Mouse (Mus musculus) thymus, postnatal 14 days (tissue): ENCODE measurements at regions not wholly inside any gene's neighbourhood (a gene's known extent, or its start where the extent isn't known, plus 50 kb on each side); places are given as distances from the start of the nearest gene placed in this dataset.

Source experiments
- DNase-seq: peaks from one replicate; pipeline ENCODE4 v3.0.0; 2021

DNA sequence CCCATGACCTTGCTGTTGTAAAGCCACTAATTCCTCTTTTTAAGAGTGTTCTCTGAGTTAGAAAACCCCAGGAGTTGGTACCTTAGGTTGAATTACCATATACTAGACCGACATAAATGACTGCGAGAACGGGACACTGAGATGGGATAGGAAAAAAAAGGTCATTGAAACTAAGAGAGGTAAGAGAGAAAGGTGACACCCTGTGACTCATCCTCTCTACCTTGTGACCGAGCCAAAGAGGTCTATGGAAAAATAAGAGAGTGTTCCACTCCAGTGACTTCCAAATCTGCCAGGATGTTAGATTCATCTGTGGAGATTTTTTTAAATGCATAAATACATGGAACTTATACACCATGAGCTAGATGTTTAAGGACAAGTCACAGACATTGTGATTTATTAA, 115.3 kb upstream of the Trib2 start:
- DNase-seq: no peak

DNA sequence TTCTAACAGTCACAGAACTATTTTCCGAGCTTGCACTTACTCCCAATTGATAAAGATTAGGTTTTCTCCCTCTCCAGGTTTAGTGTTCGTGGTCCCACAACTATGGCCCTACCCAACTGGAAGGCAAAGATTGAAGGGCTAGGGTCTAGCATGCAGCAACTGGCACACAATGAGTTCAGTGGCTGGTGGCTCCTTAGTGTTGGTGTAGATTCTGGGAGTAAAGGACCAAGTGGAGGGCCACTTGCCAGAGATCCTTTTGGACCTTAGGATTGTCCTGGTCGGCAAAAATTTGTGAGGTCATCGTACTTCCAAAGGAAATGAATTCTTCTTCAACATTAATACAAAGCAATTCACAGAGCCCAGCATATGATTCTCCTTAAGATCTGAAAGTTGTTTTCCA, 114.8 kb upstream of the Trib2 start:
- DNase-seq: no peak

DNA sequence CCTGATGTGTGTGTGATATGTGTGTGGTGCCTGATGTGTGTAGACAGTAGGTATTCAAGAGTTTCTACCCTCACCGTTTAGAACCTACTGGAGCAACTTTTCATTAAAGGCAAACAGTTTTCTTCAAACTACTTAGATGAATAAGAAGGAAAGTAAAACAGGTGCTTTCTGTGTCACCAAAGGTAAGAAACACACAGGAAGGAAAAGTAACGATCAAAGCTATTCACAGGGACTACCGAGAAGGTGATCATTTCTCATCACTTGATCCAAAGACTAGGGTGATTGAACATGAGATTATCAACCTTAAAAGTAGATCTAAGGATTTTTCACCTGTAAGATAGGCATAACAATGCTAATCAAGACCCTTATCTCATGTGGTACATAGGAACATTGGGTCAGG, 113.4 kb upstream of the Trib2 start:
- no peak for DNase-seq

DNA sequence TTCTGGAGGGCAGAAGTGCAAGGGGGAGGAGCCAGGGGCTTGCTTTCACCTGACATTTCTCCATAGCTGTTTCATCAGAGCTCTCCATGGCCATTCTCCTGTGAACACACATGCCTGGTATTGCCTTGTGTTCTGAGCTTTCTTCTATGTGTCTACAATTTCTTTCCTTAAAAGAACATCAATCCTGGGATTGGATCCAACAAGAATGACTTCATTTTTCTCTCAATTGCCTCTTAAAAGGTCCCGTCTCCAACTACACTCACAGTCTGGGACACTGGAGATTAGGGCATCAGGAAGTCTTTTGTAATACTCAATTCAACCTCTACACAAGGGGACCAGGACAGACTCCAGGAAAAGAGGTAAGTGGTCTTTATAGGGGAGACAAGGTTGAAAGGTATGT, 112.8 kb upstream of the Trib2 start:
- DNase-seq: no peak

DNA sequence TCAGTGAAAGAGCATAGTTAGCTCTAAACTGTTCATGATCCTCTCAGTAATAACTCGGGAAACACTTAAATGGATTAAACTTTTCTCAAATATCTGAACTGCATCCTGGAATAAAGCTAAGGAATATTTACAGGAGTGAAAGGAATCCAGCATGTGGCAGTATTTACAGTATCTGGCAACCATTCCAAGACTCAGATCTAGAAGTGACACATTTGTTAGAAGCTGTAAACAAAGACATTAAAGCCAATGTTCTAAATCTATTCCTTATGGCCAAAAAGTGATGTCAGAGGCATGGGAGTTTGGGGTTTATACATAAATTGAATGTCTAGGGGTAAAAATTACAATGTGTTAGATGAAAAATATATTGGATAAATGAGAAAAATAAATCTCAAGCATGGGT, 101.6 kb upstream of the Trib2 start:
- no peak for DNase-seq

DNA sequence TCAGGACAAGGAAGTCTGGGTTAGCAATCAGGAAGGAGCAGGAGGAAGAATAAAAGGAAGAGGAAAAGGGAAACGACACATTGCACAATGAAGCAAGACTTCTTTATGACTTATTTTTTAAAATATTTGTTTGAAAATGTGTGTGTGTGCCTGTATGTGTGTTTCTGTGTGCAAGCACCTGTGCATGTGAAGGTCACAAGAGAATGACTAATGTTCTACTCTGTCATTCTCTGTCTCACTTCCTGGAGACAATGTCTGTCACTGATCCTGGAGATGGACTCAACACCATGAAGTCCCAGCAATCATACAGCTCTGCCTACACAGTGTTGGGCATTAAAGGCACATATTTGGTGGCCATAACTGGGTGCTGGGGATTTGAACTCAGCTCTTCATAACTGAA, 96.2 kb upstream of the Trib2 start:
- no peak for DNase-seq

DNA sequence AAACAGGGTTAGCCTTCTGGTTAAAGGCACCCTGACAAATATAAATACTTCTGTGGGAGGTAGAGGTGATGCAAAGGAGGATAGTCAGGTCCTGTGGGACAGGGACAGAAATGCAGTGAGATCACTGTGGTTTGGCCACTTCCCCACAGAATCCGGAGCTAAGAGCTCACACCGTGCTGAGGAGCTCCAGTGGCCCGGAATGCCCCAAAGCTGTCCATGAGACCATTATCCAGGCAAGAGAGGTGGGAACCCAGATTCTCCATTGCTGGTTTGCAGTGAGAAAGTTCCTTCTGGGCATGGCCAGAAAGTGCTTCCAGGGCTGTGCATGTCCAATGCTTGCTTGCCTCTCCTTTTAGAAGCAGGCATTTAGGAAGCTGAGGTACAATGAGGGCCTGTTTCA, 95.8 kb upstream of the Trib2 start:
- DNase-seq: no peak

DNA sequence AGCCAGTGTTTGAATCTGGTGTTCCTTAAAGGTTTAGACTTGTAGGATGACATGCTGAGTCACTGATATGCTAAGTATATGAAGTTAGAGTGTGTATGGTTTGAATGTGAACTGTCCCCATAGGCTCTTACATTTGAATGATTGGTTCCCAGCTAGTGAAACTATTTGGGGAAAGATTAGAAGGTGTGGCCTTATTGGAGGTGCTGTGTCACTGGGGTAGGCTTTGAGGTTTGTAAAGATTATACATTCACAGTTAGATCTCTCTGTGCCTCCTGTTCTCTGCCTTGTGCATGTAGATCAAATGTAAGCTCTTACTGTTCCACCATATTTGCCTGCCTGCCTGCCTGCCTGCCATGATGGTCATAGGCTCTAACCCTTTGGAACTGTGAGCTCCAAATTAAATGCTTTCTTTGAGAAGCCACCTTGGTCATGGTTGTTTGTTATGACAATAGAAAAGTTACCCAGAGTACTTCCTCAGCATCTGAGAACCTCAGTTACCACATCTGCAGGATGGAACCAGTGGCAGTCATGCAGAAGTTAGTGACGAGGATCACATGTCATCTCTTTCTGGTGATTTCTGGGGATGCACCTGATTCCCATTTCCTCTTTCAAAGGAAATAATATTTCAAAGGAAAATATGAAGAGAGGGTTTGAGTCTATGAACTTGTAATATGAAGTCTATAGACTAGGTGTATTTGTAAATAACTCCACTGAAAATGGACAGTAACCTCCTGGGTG, 94.7 kb upstream of the Trib2 start:
- no peak for DNase-seq

DNA sequence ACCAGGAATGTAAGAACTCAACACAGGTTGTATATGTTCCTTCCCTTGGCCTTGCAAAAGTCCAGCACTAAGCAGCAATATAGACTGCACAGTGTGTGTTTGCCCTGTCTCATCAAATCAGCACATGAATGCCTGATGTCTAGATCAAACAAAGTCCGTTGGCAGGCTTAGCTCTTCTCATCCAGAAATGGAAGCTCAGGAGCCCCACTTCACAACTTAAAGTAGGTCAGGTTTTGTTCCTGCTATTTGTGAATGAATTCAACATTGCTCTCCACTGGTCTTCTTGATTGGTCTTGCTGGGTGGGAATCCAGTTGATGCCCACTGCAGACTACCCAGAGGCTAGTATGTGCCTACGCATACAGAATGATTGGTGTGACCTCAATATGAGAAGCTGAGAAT, 80.8 kb upstream of the Trib2 start:
- DNase-seq: no peak

DNA sequence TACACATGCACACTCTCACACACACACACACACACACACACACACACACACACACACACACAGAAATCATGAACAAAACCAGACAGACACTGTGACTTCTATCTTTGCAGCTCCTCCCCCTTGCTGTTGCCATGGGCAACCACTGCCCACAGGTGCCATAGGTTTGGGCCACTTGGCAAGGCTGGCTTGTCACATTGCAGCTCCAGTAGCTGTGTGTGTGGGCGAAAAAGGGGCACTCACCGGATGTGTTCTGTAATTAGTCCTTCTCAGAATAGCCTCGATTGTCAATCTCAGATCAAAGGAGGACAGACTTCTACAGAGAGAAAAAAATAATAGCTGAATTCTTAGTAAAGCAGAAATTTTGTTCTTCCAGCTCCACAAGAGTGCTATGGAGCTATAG, 79.8 kb upstream of the Trib2 start:
- DNase-seq: peak; percentile 7

DNA sequence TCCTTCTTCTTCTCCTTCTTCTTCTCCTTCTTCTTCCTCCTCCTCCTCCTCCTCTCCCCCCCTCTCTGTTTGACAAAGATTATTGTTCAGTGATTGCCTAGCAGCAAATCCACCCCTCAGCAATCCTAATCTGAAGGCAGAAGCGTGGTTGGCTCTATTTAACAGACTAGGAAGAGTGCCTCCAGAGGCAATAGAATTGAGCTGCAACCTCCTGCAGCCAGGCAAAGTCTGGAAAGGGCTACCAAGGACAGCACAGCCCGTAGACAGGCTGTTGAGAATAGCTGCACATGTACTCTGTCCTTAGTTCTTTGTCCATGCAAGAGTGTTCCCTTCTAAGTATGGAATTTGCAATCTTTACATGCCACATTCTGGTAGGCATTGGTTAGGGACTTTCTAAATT, 78.5 kb upstream of the Trib2 start:
- peak; percentile 8 for DNase-seq

DNA sequence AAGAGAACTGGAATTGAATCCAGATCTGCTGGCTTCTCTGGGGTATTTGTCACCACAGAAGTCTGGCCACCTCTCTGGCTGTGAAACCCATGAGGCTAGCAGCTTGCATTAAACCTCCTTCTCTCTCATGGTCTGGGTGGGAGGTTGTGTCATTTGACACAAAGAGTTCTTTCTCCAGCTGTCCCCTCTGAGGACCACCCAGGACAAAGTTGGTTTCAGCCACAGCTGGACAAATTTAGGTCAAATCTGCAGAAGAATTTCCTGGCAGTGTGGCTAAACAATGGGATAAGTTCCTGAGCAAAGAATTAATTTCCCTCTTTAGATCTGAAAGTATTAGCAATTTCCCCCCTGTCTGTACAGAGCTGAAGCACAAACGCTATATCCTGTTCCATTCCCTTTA, 73.9 kb upstream of the Trib2 start:
- DNase-seq: no peak

DNA sequence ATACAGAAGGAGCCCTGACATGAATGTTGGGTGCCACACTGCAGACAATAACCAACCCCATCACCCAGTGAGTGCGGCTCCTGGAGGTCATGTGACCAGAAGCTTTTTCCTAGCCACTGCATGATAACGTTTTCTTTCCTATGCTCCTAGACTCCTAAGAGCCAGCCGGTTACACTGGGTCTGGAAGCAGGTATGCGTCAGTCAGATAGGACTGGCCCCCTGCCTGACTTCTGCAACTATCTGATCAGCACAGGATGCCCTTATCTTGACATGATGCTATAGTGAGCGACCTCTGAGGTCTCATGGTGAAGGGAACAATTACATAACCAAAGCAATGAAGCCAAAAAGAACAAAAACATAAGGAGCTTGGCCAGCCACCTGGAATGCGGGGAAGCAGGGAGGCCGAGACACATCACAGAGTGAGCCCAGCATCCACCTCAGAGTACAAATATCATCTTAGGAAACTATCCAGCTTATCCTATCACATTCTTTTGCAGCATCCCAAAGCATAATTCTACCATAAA, 63.2 kb upstream of the Trib2 start:
- no peak for DNase-seq
